Mouse (Mus musculus) C2C12 (cell line): ENCODE data around the gene Ngef.

ENCODE experiments used
- CEBPB ChIP-seq: IDR thresholded peaks from one replicate; pipeline ENCODE4 v1.6.1; 2011; ENCODE audit warnings: low read depth, mild to moderate bottlenecking, control low read depth, moderate library complexity
- CTCF ChIP-seq: IDR thresholded peaks from one replicate; pipeline ENCODE4 v1.5.1; 2011; ENCODE audit not compliant: control insufficient read depth, insufficient read depth, insufficient read length
- MAX ChIP-seq: IDR thresholded peaks from one replicate; pipeline ENCODE4 v1.6.1; 2011; ENCODE audit warnings: mild to moderate bottlenecking, control low read depth
- MYOD1 ChIP-seq: IDR thresholded peaks from one replicate; pipeline ENCODE4 v1.6.1; 2011; ENCODE audit warnings: low read depth; ENCODE audit not compliant: control insufficient read depth, insufficient read length
- MYOG ChIP-seq: IDR thresholded peaks from one replicate; pipeline ENCODE4 v1.6.1; 2011; ENCODE audit not compliant: control insufficient read depth, insufficient read length; ENCODE audit errors: extremely low read depth
- USF1 ChIP-seq: IDR thresholded peaks from one replicate; pipeline ENCODE4 v1.6.1; 2011; ENCODE audit warnings: low read depth, mild to moderate bottlenecking, control low read depth, moderate library complexity

DNA sequence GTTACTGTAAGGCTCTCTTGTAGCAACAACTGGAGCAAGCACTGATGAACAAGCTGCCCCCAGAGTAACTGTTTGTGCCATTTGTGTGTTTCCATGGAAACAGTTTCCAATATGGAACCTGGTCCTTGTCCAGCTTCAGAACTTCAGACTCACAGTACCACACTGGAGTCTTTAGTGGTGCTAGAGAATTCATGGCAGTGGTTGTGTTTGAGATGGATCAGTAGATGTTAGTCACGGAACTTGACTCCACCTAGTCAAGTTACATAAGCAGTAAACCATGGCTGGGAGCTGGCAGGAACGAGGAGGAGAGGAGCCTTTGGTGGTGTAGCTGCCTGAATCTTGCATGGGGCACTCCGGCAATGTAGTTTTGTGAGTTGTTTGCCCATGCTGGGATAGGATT, 39.6 kb downstream of the Ngef start:
- TF ChIP-seq MAX (no peak), CTCF (no peak), USF1 (no peak), CEBPB (no peak), MYOG (no peak), MYOD1 (no peak)
